Mouse (Mus musculus) MEL (cell line): ENCODE results near the gene Nup155.

Source experiments
- EP300 ChIP-seq, 2 experiments: IDR thresholded peaks; 2 replicates each; pipeline ENCODE4 v1.6.1; 2011; ENCODE audit warnings: improper control_type of control experiment in 2 of 2, low read length in 2 of 2, low read depth in 1 of 2, mild to moderate bottlenecking in 1 of 2
- MAZ ChIP-seq: IDR thresholded peaks from 2 replicates; pipeline ENCODE4 v1.6.1; 2012; ENCODE audit warnings: low read depth, mild to moderate bottlenecking, inconsistent platforms, low read length, improper control_type of control experiment

DNA sequence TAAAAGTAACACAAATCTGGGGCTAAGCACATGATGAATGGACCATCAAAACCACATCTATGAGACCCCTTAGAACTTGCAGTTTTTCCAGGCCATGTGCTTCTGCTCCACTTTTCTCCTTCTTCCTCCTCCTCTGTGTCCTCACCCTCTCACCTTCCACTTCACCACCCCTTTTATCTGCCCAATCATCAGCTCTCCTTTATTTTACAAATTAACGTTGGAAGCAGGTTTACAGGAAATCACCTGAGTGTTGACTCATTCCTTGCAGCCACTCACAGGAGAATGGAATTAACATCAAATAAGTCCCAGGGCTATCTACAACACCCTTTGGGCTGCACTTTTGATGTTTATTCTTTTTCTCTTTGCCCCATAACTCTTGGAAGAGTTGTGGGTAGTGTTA lies 52.8 kb downstream of the Nup155 start:
- TF ChIP-seq EP300 (IDR thresholded peaks at IDR 0.05; ENCODE audit: low read depth in 1 of 2, low read length in 2 of 2) (no peak), MAZ (no peak)
